Comparison of ENCODE assay signal across 7 mouse cellular contexts in the genomic region with DNA sequence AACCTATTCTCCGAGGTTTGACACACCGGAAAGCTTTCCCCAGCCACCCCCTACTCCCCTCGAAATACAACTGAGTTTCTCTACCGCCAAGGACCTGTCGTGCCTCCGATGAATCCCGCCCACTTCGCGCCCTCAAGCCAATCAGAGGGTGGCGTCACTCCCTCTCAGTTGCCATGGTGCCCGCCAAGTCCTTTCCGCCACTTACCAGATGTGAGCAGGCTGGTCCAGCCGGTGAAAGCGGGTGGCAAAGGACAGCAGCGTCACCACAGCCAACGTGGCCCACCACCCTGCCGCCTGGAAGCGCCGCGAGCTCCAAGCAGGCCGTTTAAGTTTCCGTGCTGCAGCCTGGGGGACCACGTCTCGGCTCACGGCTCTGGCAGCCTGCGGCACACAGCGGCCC. TPM values are rescaled to one million over a fixed set of nuclear protein-coding genes. Genes with fewer than 3 reads are reported as not detected.
DNase-seq lines count a peak whose midpoint lies in the region; ATAC-seq lines count a peak whose summit lies in the region.

Gene Gstz1 (plus strand): TSS at position 200 of the 400 bp plus-strand sequence.

- intact Hi-C loops in gastrocnemius, postnatal 36 days (cut with DNase I): no loop called here
- intact Hi-C loops in left cerebral cortex, postnatal 25 days (cut with DNase I): loop anchor here (2.0 to 10.0 kb wide), 3 partner anchors 54 to 372 kb away; partner anchors contain the start of gene Tmed8

- under 1% methylated on average over 27 of the region's 27 CpGs for WGBS in intestine, embryonic 15.5 days
- 0% methylated on average over 27 of the region's 27 CpGs for WGBS in midbrain, embryonic 10.5 days

- 0 out of 2 replicates have a peak, but pooled peaks cover 4% of the 10 kb centered on the region for H3K36me3 ChIP-seq in intestine, embryonic 15.5 days
- H3K36me3 ChIP-seq in midbrain, embryonic 10.5 days: peaks cover 18% of the 10 kb centered on the region

- H3K4me3 ChIP-seq in intestine, embryonic 15.5 days (replicated peaks): peak within 1 kb of the TSS; percentile 98
- H3K4me3 ChIP-seq in midbrain, embryonic 10.5 days: peak within 1 kb of the TSS; percentile 90

- peak; percentile 88 for ATAC-seq in intestine, embryonic 15.5 days

- peak within 1 kb of the TSS; percentile 83 for H3K9ac ChIP-seq in intestine, embryonic 15.5 days

- DNase-seq in adrenal gland, adult 2 months: peak; percentile 93
- DNase-seq in embryo, embryonic 11.5 days (ENCODE audit: low read depth, low spot score): peak; percentile 76
- peak; percentile 74 to 84 for DNase-seq in gastrocnemius, postnatal 36 days
- DNase-seq in left cerebral cortex, postnatal 25 days (ENCODE audit: low spot score in 2 of 2): peak; percentile 85 to 93
- DNase-seq in midbrain, embryonic 10.5 days (ENCODE audit: low spot score): peak; percentile 92
- peak; percentile 85 for DNase-seq in right cerebral cortex, postnatal 4 days

- H3K4me1 ChIP-seq in intestine, embryonic 15.5 days (replicated peaks): peaks cover 6% of the 10 kb centered on the region
- peaks cover 21% of the 10 kb centered on the region for H3K4me1 ChIP-seq in midbrain, embryonic 10.5 days

- peak within 1 kb of the TSS; percentile 77 for H3K4me2 ChIP-seq in intestine, embryonic 15.5 days (replicated peaks)

- no peaks in the 10 kb centered on the region for H3K9me3 ChIP-seq in intestine, embryonic 15.5 days
- peaks cover 8% of the 10 kb centered on the region for H3K9me3 ChIP-seq in midbrain, embryonic 10.5 days (replicated peaks)

- H3K27me3 ChIP-seq in intestine, embryonic 15.5 days (replicated peaks): no peaks in the 10 kb centered on the region
- H3K27me3 ChIP-seq in midbrain, embryonic 10.5 days (ENCODE audit: low read depth, poor library complexity, severe bottlenecking): no peaks in the 10 kb centered on the region

- peak within 1 kb of the TSS; percentile 97 for H3K27ac ChIP-seq in intestine, embryonic 15.5 days
- H3K27ac ChIP-seq in midbrain, embryonic 10.5 days (replicated peaks): peak within 1 kb of the TSS; percentile 98

RNA-seq across cellular contexts. Expression of gene Gstz1, which starts in this region (rescaled TPM):
- 100 to 1,000 TPM; 133 to 179 TPM for total RNA-seq in adrenal gland, adult 2 months (2021)
- polyA plus RNA-seq in adrenal gland, adult 2 months (2012; rRNA removed): 93.7 and 100 TPM in 2 replicates
- total RNA-seq in gastrocnemius, postnatal 36 days (2021): 10 to 100 TPM; 34.9 to 36.0 TPM
- polyA plus RNA-seq in intestine, embryonic 15.5 days (2015; fragmentation: Nextera tagmentation; extraction: Ambion mirVana): 44.8 and 48.5 TPM in 2 replicates
- total RNA-seq in left cerebral cortex, postnatal 25 days (2021): 10 to 100 TPM; 45.5 to 48.5 TPM
- polyA plus RNA-seq in midbrain, embryonic 10.5 days (2016; fragmentation: Nextera tagmentation; extraction: Ambion mirVana): 33.0 and 34.3 TPM in 2 replicates

Comparison
In these comparisons a context has a peak if more than half of its experiments do, and no peak if none do; other contexts are left out.
1. Peak in every context shown above with its lines: DNase-seq, ATAC-seq, H3K4me3 ChIP-seq and H3K27ac ChIP-seq.